33 mouse cellular contexts compared by ENCODE assay signal in genomic region chr3:136731579-136731978, GRCm38 (mm10).
"Had no signal": no experiment of that assay in that cellular context is flagged by ENCODE, and none has a peak within 500 bp of the region (broad histone marks: within the 10 kb centered on the region; RNA-seq: fewer than 3 reads in every experiment).

No protein-coding gene starts in this region.

- H3K4me3 ChIP-seq: heart, embryonic 12.5 days; heart, embryonic 13.5 days; heart, embryonic 15.5 days; hindbrain, embryonic 12.5 days; hindbrain, embryonic 13.5 days; hindbrain, embryonic 15.5 days; intestine, embryonic 15.5 days; kidney, embryonic 15.5 days; layer of hippocampus, adult 2 months; left cerebral cortex, adult 2 months had no signal

- H3K36me3 ChIP-seq: heart, embryonic 12.5 days; heart, embryonic 13.5 days; heart, embryonic 15.5 days; hindbrain, embryonic 12.5 days; hindbrain, embryonic 13.5 days; hindbrain, embryonic 15.5 days; intestine, embryonic 15.5 days; kidney, embryonic 15.5 days had no signal

- H3K9me3 ChIP-seq: heart, embryonic 12.5 days; heart, embryonic 13.5 days; heart, embryonic 15.5 days; hindbrain, embryonic 12.5 days; hindbrain, embryonic 13.5 days; hindbrain, embryonic 15.5 days; intestine, embryonic 15.5 days had no signal

- H3K27ac ChIP-seq: heart, embryonic 13.5 days; heart, embryonic 15.5 days; hindbrain, embryonic 12.5 days; hindbrain, embryonic 13.5 days; hindbrain, embryonic 14.5 days; hindbrain, embryonic 15.5 days; hindbrain, postnatal 0 days; intestine, embryonic 15.5 days; kidney, embryonic 15.5 days; kidney, postnatal 0 days; left cerebral cortex, adult 2 months had no signal

- H3K4me1 ChIP-seq: heart, embryonic 15.5 days; intestine, embryonic 15.5 days had no signal

- DNase-seq: heart, postnatal 10 days; heart, postnatal 14 days; heart, postnatal 36 days; heart, postnatal 4 days; kidney, adult 11 months; kidney, adult 18-20 months; kidney, adult 2 months; kidney, adult 8-10 months; kidney, adult 9 months; kidney, postnatal 10 days; kidney, postnatal 14 days; kidney, postnatal 25 days; kidney, postnatal 36 days; kidney, postnatal 4 days; layer of hippocampus, adult 9-11 months; layer of hippocampus, postnatal 36 days had no signal

- H3K27me3 ChIP-seq: heart, embryonic 12.5 days; heart, embryonic 13.5 days; heart, embryonic 15.5 days; hindbrain, embryonic 12.5 days; hindbrain, embryonic 13.5 days; hindbrain, embryonic 15.5 days; intestine, embryonic 15.5 days; kidney, embryonic 15.5 days had no signal

- ATAC-seq: hindbrain, embryonic 16.5 days; hindbrain, postnatal 0 days; inflammation-experienced regulatory T-cells, adult 6 months; intestine, embryonic 15.5 days; intestine, embryonic 16.5 days; intestine, postnatal 0 days had no signal
